In genomic region chr5:4349943-4350342, GRCm38 (mm10) we compare ENCODE assay signal across 22 mouse cellular contexts.
DNase-seq lines count a peak whose midpoint lies in the region; ATAC-seq and TF ChIP-seq lines count a peak whose summit lies in the region.
"Had no signal": no experiment of that assay in that cellular context is flagged by ENCODE, and none has a peak within 500 bp of the region (broad histone marks: within the 10 kb centered on the region; RNA-seq: fewer than 3 reads in every experiment).

No protein-coding gene starts in this region.

- H3K4me3 ChIP-seq in forebrain, postnatal 0 days (ENCODE audit: low read depth, low read length), result no peak overlapping the region
- H3K4me3 ChIP-seq in forebrain, embryonic 10.5 days, result no peak overlapping the region
- no peak overlapping the region for H3K4me3 ChIP-seq in layer of hippocampus, adult 2 months
- no peak overlapping the region for H3K4me3 ChIP-seq in lung, postnatal 0 days (ENCODE audit: low read depth, low read length)
- H3K4me3 ChIP-seq: embryonic facial prominence, embryonic 13.5 days; heart, adult 2 months; heart, embryonic 15.5 days; hindbrain, embryonic 13.5 days had no signal

- TF ChIP-seq CTCF in forebrain, postnatal 0 days (IDR thresholded peaks at IDR 0.05; ENCODE audit: low read depth), result no peak
- no peak for TF ChIP-seq CTCF in layer of hippocampus, adult 2 months (conservative IDR thresholded peaks at IDR 0.05)
- TF ChIP-seq CTCF in lung, postnatal 0 days (IDR thresholded peaks at IDR 0.05), result no peak

- H3K9me3 ChIP-seq in forebrain, postnatal 0 days (ENCODE audit: low read length), result no peaks in the 10 kb centered on the region
- H3K9me3 ChIP-seq in forebrain, embryonic 10.5 days, result no peaks in the 10 kb centered on the region
- no peaks in the 10 kb centered on the region for H3K9me3 ChIP-seq in lung, postnatal 0 days (ENCODE audit: low read length)
- H3K9me3 ChIP-seq: embryonic facial prominence, embryonic 13.5 days; heart, embryonic 15.5 days; hindbrain, embryonic 13.5 days had no signal

- DNase-seq in forebrain, postnatal 0 days, result peak; percentile 22
- DNase-seq in forebrain, embryonic 10.5 days (ENCODE audit: extremely low spot score, low spot score), result no peak
- DNase-seq in layer of hippocampus, adult 9-11 months, result peak; percentile 4
- no peak for DNase-seq in layer of hippocampus, adult 2 months (ENCODE audit: low spot score in 2 of 2)
- DNase-seq in lung, postnatal 0 days (ENCODE audit: low spot score), result peak; percentile 29
- DNase-seq in lung, postnatal 10 days, result no peak
- DNase-seq in urinary bladder, postnatal 10 days (ENCODE audit: low spot score), result no peak
- no peak for DNase-seq in heart, adult 11 months
- DNase-seq: adrenal gland, adult 8-10 months; adrenal gland, postnatal 36 days; cerebellum, adult 11-12 months; cerebellum, adult 9-10 months; cerebellum, postnatal 25 days; gastrocnemius, postnatal 36 days; heart, adult 2 months; heart, postnatal 14 days had no signal

- TF ChIP-seq EP300 in lung, postnatal 0 days (IDR thresholded peaks at IDR 0.05), result no peak

- H3K36me3 ChIP-seq in forebrain, postnatal 0 days (ENCODE audit: insufficient read depth), result no peaks in the 10 kb centered on the region
- no peaks in the 10 kb centered on the region for H3K36me3 ChIP-seq in forebrain, embryonic 10.5 days (replicated peaks)
- no peaks in the 10 kb centered on the region for H3K36me3 ChIP-seq in lung, postnatal 0 days (ENCODE audit: insufficient read depth, low read length)
- H3K36me3 ChIP-seq: embryonic facial prominence, embryonic 13.5 days; heart, embryonic 15.5 days; hindbrain, embryonic 13.5 days had no signal

- no peak overlapping the region for H3K27ac ChIP-seq in forebrain, postnatal 0 days (ENCODE audit: low read depth, low read length)
- H3K27ac ChIP-seq in forebrain, embryonic 10.5 days, result no peak overlapping the region
- H3K27ac ChIP-seq in layer of hippocampus, adult 2 months, result no peak overlapping the region
- H3K27ac ChIP-seq in lung, postnatal 0 days (ENCODE audit: low read length), result no peak overlapping the region
- H3K27ac ChIP-seq: embryonic facial prominence, embryonic 13.5 days; heart, adult 2 months; heart, embryonic 15.5 days; hindbrain, embryonic 13.5 days; hindbrain, postnatal 0 days had no signal

- peak; percentile 82 for ATAC-seq in forebrain, postnatal 0 days
- ATAC-seq in lung, postnatal 0 days, result peak; percentile 26; the same call in 1 of the 2 replicates
- ATAC-seq: forebrain, embryonic 14.5 days; hindbrain, postnatal 0 days had no signal

- 64% methylated on average over 2 of the region's 2 CpGs for WGBS in forebrain, postnatal 0 days
- WGBS in forebrain, embryonic 10.5 days, result 79% methylated on average over 2 of the region's 2 CpGs
- WGBS in lung, postnatal 0 days, result 48% methylated on average over 2 of the region's 2 CpGs

- H3K9ac ChIP-seq in forebrain, postnatal 0 days, result no peak overlapping the region
- no peak overlapping the region for H3K9ac ChIP-seq in lung, postnatal 0 days (replicated peaks; ENCODE audit: low read depth)
- H3K9ac ChIP-seq: embryonic facial prominence, embryonic 13.5 days; heart, embryonic 15.5 days; hindbrain, embryonic 13.5 days had no signal

- no peak overlapping the region for H3K4me2 ChIP-seq in forebrain, postnatal 0 days (ENCODE audit: low read depth)
- H3K4me2 ChIP-seq in lung, postnatal 0 days (replicated peaks; ENCODE audit: low read depth, low read length), result no peak overlapping the region
- H3K4me2 ChIP-seq: embryonic facial prominence, embryonic 13.5 days; heart, embryonic 11.5 days; heart, embryonic 15.5 days; hindbrain, embryonic 13.5 days had no signal

- H3K27me3 ChIP-seq in forebrain, postnatal 0 days (ENCODE audit: insufficient read depth, low read length), result no peaks in the 10 kb centered on the region
- no peaks in the 10 kb centered on the region for H3K27me3 ChIP-seq in forebrain, embryonic 10.5 days (ENCODE audit: poor library complexity, severe bottlenecking)
- no peaks in the 10 kb centered on the region for H3K27me3 ChIP-seq in lung, postnatal 0 days (replicated peaks; ENCODE audit: insufficient read depth, low read length)
- H3K27me3 ChIP-seq: embryonic facial prominence, embryonic 13.5 days; heart, embryonic 15.5 days; hindbrain, embryonic 13.5 days had no signal

- H3K4me1 ChIP-seq in forebrain, postnatal 0 days (ENCODE audit: insufficient read depth), result no peaks in the 10 kb centered on the region
- peaks cover 2% of the 10 kb centered on the region for H3K4me1 ChIP-seq in forebrain, embryonic 10.5 days
- no peaks in the 10 kb centered on the region for H3K4me1 ChIP-seq in lung, postnatal 0 days (ENCODE audit: insufficient read depth, low read depth, low read length)
- H3K4me1 ChIP-seq: heart, embryonic 15.5 days; hindbrain, embryonic 13.5 days had no signal

Comparison
In these comparisons a context has a peak if more than half of its experiments do, and no peak if none do; other contexts are left out.
1. DNase-seq: peak in forebrain, postnatal 0 days (single experiment), layer of hippocampus, adult 9-11 months (single experiment) and lung, postnatal 0 days (single experiment); none in forebrain, embryonic 10.5 days (single experiment), layer of hippocampus, adult 2 months (0 of 2), lung, postnatal 10 days (single experiment), urinary bladder, postnatal 10 days (single experiment) and heart, adult 11 months (single experiment).